Mouse (Mus musculus) heart, adult 11 months (tissue): Measurements from ENCODE around the gene Palld.
A peak's percentile ranks its signal among the peaks of the same experiment; 100 is the strongest.

Source experiments
- DNase-seq: peaks from one replicate; pipeline ENCODE4 v3.0.0; 2022

Gene Palld

GRCm38 (mm10) chr8:61773595-61774088, 128.8 kb downstream of the Palld start:
- DNase-seq: peak; percentile 27

GRCm38 (mm10) chr8:61771328-61771727, 131.2 kb downstream of the Palld start:
- no peak for DNase-seq

- DNase-seq: peak; percentile 75
Measured at GRCm38 (mm10) chr8:61769340-61769879, 133.1 kb downstream of the Palld start.

- DNase-seq: no peak
Measured at GRCm38 (mm10) chr8:61760190-61760578, 142.3 kb downstream of the Palld start.

GRCm38 (mm10) chr8:61759327-61760189, 142.9 kb downstream of the Palld start:
- peak; percentile 88 for DNase-seq

- DNase-seq: peak; percentile 85
Measured at GRCm38 (mm10) chr8:61758686-61759326, 143.7 kb downstream of the Palld start.

- DNase-seq: peak; percentile 86
Measured at GRCm38 (mm10) chr8:61756971-61757965, 145.2 kb downstream of the Palld start.

- no peak for DNase-seq
Measured at GRCm38 (mm10) chr8:61755186-61755585, 147.3 kb downstream of the Palld start.

- no peak for DNase-seq
Measured at GRCm38 (mm10) chr8:61747070-61747469, 155.4 kb downstream of the Palld start.

- DNase-seq: peak; percentile 90
Measured at GRCm38 (mm10) chr8:61745181-61745980, 157.1 kb downstream of the Palld start.

GRCm38 (mm10) chr8:61743764-61744562, 158.5 kb downstream of the Palld start:
- peak; percentile 63 for DNase-seq

GRCm38 (mm10) chr8:61737465-61737864, 165.0 kb downstream of the Palld start:
- no peak for DNase-seq

GRCm38 (mm10) chr8:61736739-61737243, 165.7 kb downstream of the Palld start:
- DNase-seq: no peak

- no peak for DNase-seq
Measured at GRCm38 (mm10) chr8:61736117-61736516, 166.4 kb downstream of the Palld start.

GRCm38 (mm10) chr8:61734164-61734563, 168.3 kb downstream of the Palld start:
- peak; percentile 72 for DNase-seq

- peak; percentile 48 for DNase-seq
Measured at GRCm38 (mm10) chr8:61732184-61732583, 170.3 kb downstream of the Palld start.

GRCm38 (mm10) chr8:61731306-61732088, 171.0 kb downstream of the Palld start:
- peak; percentile 74 for DNase-seq

GRCm38 (mm10) chr8:61730669-61731068, 171.8 kb downstream of the Palld start:
- peak; percentile 78 for DNase-seq

- peak; percentile 48 for DNase-seq
Measured at GRCm38 (mm10) chr8:61725306-61726017, 177.0 kb downstream of the Palld start.
